Mouse (Mus musculus): Measurements from ENCODE around the gene Tmbim6.

DNA sequence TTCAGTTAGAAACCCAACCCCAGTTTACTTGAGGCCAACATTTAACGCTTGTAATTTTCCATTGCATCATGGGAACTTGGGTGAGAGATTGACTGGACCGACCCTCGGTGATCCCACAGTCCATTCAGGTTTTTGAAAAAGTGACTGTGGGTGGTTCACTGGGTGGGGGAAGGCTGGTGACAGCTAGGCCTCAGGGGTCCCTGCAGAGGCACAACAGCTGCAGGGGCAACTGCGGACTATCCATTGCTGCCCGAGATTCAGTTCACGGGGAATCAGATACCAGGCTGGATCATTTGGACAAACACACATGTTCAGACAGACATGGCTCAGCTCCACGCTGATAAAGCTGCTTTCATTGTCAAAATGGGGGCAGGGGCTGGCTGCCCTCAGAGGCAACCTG is 38.8 kb downstream of the Tmbim6 start:
- TF ChIP-seq CTCF (IDR thresholded peaks at IDR 0.05; ENCODE audit: control insufficient read depth, insufficient read depth, insufficient read length) (no peak), CEBPB (IDR thresholded peaks at IDR 0.05; ENCODE audit: low read depth) (no peak), USF1 (IDR thresholded peaks at IDR 0.05; ENCODE audit: low read depth) (no peak), MAX (IDR thresholded peaks at IDR 0.05) (no peak), MYOG (IDR thresholded peaks at IDR 0.05; ENCODE audit: control insufficient read depth, extremely low read depth, insufficient read length) (no peak)
